Mouse (Mus musculus): ENCODE measurements at regions not wholly inside any gene's neighbourhood (a gene's known extent, or its start where the extent isn't known, plus 50 kb on each side); places are given as distances from the start of the nearest gene placed in this dataset.
A peak's percentile ranks its signal among the peaks of the same experiment; 100 is the strongest.

DNA sequence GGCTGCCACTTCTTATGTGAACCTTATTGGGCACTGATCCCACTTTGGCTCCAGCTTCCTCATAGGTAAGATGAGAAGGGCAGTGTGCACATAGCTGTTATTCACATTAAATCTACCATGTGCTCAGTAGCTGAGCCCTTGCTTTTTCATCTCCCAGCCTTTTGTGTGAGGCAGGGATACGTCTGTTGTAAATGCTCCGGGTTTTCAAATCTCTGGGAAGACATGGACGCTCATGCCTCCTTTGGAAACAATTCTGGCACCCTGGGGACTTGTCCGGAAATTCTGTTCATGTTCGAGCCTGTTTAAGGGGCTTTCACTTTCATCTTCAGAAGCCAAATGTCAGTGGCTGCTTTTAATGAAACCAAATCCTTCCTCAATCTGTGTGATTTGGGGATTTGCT, 312.7 kb downstream of the Bcl11a start:
- peak; percentile 53 for DNase-seq (ENCODE audit: low spot score)

DNA sequence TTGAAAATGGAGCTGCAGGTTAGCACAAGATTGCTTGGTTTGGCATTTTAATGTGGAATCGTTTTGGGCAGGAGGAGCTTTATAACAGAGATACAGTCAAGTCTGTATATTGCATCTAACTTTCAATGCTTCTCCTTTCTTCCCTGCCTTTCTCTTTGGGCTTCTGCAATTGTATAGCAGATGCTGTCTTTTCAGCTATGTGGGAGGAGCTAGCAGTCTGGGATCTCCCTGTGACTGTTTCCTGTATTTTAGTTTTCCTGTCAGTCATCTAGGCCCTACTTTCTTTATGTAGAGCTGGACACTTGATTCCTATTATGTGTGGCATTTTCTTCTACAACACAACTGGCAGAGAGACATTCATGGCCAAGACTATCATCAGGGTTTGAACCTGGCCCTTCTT, 313.5 kb downstream of the Bcl11a start:
- no peak for DNase-seq (ENCODE audit: low spot score)

DNA sequence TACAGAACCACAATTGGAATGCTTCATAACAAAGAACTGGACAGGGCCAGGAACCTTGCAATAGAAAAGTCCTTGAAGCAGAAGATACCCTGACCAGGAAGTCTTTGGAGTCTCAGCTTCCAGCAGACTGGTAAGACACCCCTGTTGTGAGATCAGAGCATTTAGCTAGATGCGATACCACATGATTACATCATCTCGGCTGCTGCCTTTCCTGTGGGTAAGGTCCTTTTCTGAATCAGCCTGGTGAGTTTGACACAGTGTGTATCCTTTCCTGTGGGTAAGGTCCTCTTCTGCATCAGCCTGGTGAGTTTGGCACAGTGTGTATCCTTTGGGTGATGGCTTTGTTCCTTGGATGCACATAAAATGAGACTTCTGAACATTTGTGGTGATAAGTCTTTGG, 317.6 kb downstream of the Bcl11a start:
- DNase-seq (ENCODE audit: low spot score), result no peak

DNA sequence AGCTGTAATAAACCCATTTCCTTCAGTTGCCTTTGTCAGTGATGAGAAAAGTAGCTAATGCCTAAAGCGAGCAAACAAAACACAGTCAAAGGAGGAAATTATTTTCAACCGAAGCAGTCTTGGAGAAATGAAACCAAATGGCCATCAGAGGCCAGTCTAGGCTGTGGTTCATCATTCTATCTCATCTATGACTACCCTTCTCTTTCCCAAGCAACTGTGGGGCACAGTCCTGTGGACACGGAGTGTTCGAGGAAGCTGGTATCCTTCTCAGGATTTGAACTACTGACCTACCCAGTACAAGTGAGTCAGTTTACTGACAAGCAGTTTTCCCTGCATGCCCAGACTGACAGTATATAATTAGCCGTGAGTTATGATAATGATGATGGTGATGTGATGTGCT, 319.1 kb downstream of the Bcl11a start:
- no peak for DNase-seq (ENCODE audit: low spot score)

DNA sequence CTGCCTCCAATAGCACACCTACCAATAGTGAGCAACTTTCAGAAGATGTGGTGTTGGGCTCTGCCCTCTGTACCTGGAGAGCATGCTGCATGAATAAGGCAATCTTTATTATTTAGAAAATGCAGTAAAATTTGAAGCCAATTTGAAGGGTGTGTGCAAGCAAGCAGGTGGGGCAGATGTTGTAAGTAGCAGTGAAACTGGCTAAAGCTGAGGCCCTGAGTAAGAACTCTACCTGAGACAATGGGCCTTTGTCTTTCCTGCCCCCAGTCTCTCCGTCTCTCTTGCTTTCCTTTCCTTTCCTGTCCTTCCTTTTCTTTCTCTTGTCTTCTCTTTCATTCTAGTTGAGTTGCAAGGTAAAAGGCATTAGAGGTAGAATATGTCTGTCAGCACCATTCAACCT, 319.9 kb downstream of the Bcl11a start:
- no peak for DNase-seq (ENCODE audit: low spot score)

DNA sequence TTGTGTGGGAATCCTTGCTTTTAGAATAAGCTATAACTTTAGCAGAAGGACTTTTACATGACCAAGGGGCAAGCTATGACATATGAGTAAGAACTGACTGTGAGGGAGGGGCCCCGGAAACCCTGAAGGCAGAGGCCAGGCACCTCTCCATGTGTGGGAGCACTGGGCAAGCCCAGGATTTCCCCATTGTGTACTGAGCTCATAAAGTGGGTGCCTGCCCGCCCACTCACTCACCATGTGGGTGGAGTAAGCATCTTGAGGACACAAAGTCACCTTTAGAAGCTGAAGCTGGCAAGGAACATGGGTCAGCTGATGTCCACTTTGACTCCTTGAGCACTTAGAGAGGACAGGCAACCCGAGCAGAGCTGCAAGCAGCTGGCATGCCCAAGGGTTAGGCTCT, 323.3 kb downstream of the Bcl11a start:
- DNase-seq (ENCODE audit: low spot score), result no peak

DNA sequence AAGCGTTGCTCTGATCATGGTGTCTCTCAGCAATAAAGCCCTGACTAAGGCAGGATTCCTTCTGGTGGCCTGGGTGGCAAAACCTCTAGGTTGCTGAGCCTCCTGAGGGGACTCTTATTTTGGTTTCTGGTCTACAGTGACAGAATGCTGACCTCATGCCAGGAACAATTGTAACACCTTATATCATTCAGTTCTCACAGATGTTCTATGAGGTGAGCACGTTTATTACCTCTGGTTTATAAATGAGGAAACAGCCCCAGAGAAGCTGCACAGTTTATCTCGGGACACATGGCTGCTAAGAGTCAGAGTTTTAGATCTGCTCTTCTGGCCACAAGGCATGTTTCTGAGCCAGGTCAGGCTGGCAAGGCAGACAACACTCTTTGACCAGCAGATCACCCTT, 324.3 kb downstream of the Bcl11a start:
- DNase-seq (ENCODE audit: low spot score), result no peak

DNA sequence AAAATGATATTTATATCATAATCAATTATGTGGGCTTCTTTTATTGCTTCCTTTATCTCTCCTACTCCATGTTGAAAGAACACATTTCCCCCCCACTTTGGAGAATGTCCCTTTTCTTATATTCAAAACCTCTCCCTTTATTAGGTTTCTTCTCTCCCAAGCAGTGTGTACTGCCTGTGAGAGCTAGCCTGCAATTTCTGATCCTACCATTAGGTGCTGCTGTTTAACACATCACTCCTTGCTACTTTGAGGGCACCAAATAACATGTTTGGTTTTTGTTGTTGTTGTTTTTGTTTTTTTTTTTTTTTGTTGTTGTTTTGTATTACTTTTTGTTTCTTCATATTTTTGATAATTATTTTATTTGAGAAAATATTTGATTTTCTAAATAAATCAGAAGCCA, 336.9 kb downstream of the Bcl11a start:
- DNase-seq (ENCODE audit: low spot score), result peak; percentile 65

DNA sequence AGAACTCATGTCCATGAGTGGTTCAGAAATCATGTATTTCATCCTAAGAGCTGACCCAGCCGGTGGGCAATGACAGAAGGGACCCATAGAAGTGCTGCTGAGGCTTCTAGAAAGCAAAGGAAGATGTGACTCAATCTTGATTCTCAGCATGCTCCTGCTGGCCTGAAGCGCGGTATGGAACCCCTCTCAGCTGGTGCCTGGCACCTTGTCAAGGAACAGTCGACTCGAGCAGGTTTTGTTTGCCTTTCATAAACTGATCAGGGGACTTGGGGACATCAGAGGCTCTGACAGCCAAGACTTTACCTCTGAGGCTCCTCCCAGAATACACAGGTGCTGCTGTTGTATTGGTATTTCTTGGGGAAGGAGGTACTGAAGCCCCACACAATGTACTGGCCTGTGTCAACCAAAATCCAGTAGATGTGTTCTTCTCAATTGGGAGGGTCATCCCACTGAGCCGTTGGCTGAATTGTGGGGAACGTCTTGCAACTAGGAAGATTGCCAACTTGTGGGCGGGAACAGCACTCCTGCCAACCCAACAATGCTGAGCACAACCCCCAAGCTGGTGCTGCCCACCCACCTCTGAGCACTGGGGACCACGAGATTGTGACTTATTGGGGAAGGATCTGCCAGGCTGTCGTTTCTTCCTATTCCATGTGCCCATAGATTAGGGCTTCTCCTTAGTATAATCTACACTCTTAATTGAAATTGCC, 344.4 kb downstream of the Bcl11a start:
- no peak for DNase-seq (ENCODE audit: low spot score)

DNA sequence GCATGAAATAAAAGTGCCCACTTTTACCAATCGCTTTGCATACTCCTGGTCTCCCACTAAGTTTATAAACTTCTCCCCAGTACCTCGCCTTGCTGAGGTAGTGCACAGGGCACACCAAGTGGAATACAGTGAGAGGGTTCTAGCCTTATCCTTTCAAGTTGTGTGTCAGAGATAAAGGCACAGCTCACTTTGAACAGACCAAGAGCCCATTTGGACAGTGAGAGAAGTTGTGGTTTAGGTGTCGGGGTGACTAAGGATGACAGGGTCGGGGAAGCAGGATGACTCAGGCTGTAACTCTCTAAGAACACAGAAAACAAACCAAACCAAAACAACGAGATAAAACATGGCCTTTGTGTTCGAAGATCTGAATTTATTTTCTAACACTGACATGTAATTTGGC, 345.4 kb downstream of the Bcl11a start:
- DNase-seq (ENCODE audit: low spot score), result no peak

DNA sequence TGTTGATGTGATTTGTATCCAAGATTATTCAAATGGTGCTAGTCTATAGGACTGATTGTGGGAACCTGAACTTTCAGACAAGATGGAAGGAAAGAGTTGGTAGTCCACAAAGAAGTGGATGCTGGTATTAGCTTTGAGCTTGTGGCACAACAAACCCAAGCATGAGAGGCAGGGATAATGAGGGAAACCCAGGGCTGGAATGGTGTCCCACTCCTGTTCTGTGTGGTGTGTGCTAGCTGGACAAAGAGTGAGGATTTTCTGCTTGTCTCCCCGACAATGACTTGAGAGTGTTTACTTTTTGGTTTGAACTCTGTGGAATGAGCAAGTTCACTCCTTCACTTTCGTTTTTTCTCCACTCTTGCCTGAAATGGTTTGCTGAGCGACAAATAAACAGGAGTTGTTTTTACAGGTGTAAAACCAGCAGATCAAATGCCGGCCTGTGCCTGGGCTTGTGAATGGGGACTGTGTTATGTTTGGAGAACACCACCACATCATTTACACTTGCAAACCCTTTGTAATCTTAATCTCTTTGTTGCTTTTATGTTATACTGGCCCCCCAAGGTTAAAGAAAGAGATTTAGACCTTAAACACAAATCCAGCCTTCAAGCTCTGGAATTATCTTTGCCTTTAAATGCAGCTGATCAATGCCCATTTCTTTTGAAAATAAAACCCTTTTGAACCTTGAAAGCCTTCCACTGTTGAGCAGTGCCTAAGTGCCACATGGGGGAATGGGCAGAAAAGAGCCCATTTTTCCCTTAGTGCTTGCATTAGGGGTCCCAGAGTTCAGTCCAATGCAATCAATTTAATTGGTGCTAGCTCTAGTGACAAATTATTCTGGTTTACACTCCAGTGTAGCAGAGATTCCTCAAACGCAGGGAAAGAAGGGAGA, 349.4 kb downstream of the Bcl11a start:
- DNase-seq (ENCODE audit: low spot score), result peak; percentile 35

DNA sequence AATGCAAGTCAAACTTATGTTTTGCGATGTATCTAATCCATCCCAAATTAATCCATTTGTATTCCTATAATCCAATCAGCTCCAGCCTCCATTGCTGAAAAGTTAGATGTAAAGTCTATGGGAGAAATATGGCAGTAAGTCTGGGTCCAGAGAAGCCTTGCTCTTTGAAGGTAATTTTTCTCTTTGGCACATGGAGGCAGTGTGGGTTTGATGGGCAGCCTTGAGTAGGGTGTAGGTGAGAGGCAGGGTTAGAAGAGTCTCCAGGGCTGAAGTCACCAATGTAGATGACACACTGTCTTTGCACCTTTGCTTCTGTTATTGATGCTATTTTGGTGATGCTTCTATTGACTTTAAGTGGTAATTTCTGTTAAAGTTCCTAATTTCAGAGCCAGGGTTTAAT, 370.8 kb downstream of the Bcl11a start:
- no peak for DNase-seq (ENCODE audit: low spot score)

DNA sequence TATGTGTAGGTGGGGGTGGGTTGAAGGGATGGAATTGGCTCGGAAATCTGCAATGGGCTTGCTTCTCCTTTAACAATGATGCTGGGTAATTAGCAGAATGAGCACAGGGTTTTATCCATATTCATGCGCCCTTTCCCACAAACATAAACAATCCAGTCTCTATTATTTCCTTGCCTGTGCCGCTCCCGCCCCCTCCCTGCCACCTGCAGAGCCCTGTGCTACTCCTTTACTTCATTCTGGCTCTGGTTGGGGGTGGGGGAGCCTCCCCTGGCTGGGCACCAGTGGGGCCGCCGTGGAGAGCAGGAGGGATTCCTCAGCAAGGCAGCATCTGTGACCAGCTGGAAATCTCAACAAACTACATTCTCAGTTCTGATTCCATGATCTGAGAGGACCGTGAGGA, 374.4 kb downstream of the Bcl11a start:
- no peak for DNase-seq (ENCODE audit: low spot score)

DNA sequence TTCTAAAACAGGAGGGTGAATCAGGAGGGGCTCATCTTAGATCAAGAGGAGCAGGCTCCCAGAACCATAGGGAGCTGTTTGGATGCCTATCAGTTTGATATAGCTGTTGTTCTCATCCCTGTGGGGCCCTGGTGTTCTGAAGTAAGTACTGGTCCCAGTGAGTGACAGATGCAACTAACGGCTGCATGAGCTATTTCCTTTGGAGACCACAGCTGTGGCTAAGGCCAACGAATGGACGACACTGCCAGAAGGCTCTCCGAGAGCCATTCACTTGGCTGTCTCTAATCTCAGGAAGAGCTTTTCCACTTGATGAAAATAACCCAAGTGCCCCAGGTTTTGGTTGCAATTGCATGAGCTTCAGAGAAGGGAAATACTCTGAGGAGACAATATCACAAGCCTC, 386.8 kb downstream of the Bcl11a start:
- DNase-seq (ENCODE audit: low spot score), result no peak

DNA sequence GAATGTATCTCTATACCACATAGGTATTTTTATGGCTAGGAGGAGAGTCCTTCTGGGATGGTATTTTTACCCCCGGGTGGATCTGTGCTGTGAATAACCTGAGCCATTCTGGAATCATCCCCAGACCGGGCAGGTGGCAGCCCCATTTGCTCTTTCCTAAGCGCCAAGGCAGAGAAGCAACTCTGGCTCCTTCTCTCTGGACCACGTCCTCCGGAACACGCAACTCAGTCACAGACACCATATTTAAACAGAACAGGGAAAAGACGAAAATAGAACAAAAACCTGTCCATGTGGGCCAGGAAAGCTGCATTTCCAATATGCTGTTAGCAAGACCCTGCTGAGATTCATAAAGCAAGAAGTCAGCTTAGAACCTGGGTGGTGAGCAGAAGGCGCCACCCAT, 389.6 kb downstream of the Bcl11a start:
- DNase-seq (ENCODE audit: low spot score), result no peak

DNA sequence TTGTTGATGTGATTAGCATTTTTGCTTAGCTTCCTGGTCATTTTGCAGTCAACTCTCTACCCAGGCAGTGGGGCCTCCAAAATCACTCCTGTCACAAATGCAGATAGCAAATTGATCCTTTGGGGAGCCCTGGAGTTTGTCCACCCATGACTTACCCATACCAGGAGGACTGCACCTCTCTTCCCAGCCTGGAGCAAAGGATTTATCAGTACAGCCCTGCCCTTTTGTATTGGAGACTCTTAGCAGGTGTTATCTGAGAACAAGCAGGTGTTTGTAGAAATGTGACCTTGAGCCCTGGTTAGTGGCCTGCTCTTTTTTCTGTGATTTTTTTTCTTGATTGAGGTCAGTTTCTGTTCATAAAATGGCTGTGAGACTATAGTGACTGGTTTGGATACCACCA, 392.6 kb downstream of the Bcl11a start:
- no peak for DNase-seq (ENCODE audit: low spot score)

DNA sequence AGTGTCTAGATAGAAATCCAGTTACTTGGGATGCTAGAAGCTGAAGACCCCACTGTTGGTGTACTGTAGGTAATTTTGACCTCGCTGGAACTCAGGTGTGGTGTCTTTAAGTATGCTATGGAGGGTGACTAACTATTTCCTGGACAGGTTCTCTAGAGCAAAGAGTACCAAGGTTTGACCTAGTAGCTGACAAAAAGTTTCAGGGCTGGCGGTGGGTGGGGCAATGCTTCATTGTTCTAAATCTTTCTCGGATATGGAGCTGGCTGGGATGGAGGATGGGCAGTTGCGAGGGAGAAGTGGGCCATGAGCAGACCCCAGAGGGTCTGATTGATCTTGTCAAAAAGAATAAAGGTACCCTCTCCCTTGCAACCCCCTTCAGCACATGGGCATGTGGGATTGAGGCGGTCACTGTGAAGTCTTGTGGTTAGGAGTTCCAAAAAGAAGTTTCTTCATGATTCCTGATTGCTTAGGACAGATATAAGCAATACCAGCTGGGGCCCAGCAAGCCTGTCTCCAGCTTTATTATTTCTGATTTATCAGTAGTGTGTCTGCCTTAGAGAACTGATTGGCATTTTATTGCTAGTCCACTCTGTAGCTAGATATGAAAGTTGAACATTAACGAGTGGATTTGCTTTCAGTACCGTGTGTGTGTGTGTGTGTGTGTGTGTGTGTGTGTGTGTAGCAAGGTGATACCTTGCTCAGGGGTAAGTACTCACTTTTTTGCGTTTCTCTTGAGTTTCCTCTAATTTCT, 394.9 kb downstream of the Bcl11a start:
- no peak for DNase-seq (ENCODE audit: low spot score)

DNA sequence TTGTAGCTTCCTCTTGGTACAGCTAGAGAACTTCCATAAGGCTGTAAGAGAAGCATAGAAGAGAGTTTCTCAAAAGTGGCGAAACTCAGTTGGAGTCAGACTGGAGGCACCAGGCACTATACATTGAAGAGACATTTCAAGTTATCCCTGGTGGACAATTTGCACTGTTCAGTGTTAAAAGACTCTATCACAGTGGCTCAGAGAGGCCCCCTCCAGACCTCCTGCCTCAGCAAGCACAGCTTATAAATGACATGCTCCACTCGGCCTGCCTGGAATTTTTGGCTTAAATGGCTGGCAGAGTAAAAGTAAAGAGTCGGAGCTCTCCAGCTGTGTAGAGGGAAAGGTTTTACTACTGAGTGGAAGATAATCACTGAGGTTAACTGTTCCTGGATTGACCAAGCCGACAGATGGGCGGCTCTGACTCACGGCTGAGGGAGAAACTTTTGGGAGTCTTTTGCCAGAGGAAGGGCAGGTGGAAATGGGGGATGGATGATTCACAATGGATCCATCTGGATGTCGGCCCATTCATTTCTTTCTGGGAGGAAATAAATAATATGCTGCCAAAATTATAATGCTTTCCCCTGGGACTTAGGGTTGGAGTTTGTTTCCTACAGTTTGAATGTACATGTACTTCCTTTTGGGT, 395.6 kb downstream of the Bcl11a start:
- DNase-seq (ENCODE audit: low spot score), result no peak

DNA sequence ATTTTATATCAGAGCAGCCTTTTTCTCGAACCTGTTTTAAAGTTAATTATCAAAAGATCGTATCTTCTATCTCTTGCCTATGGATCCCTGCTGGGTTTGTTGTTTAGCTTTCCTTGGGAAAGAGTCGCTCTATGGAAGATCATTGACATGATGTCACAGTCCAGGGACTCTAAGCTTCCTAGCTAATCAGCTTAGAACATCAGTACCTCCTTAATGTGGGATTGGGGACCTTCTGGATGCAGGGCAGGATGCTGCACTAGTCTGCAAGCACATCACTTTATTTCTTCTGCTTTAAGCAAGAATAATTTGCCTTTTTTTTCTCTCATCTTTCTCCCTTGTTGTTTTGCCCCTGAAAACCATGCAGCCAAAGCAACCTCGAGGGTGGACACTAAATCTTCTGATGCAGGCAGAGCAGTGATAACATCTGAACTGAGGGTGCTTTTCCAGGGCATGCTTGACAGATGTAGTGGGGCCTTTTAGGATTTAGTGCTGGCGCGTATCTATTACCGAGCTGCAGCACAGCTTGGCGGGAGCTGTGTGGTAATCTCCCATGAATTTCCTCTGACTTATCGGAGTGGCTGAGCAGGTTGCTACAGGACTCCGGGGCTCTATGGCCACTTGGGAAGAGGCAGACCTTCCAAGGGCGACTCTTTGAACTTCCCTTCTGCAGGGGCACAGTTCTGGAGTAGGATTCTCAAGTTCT, 425.0 kb downstream of the Bcl11a start:
- no peak for DNase-seq (ENCODE audit: low spot score)

DNA sequence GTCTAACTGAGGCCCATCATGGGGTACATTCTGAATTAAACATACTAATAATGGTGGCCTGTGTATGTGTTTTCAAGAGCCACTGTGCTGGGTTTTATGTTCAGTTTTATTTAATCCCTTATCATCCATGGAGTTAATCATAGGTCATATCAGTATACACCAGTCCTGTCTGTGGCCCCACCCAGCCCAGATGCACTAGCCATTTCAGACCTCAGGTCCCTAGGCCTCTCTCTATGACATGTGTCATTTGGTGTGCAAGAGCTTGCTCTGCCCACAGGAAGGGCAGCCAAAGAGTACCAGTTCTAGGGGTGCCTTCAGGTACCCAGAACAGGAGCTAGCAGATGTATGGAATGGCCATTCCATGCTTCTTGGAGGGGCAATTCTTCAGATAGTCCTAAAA, 437.7 kb downstream of the Bcl11a start:
- no peak for DNase-seq (ENCODE audit: low spot score)

DNA sequence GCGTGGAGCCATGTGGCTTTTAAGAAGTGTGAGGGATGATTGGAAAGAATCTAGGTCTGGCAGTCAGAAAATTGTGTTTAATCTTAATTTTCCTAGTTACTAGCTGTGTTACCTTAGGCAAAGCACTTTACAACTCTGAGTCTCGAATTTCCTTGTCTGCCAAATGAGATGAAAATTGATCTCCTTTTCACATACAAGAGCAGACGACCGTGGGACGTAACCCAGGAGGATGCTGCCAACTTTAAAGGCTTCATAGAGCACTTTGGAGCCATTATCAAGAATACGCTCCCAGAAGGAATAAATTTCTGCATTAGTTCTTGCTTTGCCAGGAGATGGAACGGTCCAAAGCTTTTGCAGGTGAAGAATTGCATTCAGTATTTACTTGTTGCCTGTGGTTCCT, 457.6 kb downstream of the Bcl11a start:
- DNase-seq (ENCODE audit: low spot score), result no peak

DNA sequence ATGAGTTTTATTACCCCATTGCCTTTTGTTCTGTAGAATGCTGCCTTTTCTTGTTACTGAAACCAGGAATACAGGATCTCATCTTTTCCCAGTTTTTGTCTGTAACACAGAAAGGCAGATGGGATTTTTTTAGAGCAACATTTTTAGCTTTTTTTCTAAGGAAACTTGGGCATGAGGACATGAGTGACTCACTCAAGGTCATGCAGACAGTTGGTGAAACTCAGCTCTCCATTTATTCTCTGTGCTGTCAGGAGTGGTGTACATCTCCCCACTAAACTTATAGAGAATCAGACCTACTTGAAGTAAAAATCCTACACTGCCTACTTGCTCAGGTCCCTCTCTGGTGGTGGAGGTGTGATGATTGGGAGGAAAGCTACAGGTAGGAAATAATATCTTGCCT, 459.9 kb downstream of the Bcl11a start:
- no peak for DNase-seq (ENCODE audit: low spot score)
